Mouse (Mus musculus) lung, postnatal 0 days (tissue): ENCODE measurements around the gene Bcam.

ENCODE experiments used
- CTCF ChIP-seq: IDR thresholded peaks from 2 replicates; pipeline ENCODE4 v1.5.1; 2016; ENCODE audit warnings: antibody characterized with exemption, mild to moderate bottlenecking
- EP300 ChIP-seq: IDR thresholded peaks from 2 replicates; pipeline ENCODE4 v1.6.1; 2016; ENCODE audit warnings: antibody characterized with exemption, mild to moderate bottlenecking, control low read depth

GRCm38 (mm10) chr7:19749389-19750216, 21.2 kb downstream of the Bcam start:
- peak; percentile 42; the same call in 1 of the 2 replicates for TF ChIP-seq EP300
- peak; percentile 93 for TF ChIP-seq CTCF
